Mouse (Mus musculus): ENCODE measurements at regions not wholly inside any gene's neighbourhood (a gene's known extent, or its start where the extent isn't known, plus 50 kb on each side); places are given as distances from the start of the nearest gene placed in this dataset.

GRCm38 (mm10) chr6:140348578-140348977 lies 75.3 kb upstream of the Plekha5 start:
- H3K4me1 ChIP-seq (ENCODE audit: control insufficient read depth, insufficient read depth, low read length), result peaks cover 2% of the 10 kb centered on the region; the same call in 1 of the 2 replicates
- H3K4me3 ChIP-seq (ENCODE audit: insufficient read depth, low read depth, low read length), result no peak overlapping the region
- TF ChIP-seq CTCF (IDR thresholded peaks at IDR 0.05; ENCODE audit: insufficient read depth, low read depth, low read length) (no peak), POLR2A (IDR thresholded peaks at IDR 0.05; ENCODE audit: insufficient read depth, low read depth, low read length) (no peak)
- 95% methylated on average over 16 of the region's 16 CpGs for WGBS
- H3K27ac ChIP-seq (ENCODE audit: insufficient read depth, low read depth, low read length), result no peak overlapping the region

- TF ChIP-seq CTCF (IDR thresholded peaks at IDR 0.05; ENCODE audit: insufficient read depth, low read depth, low read length), result no peak
- no peak for TF ChIP-seq POLR2A (IDR thresholded peaks at IDR 0.05; ENCODE audit: insufficient read depth, low read depth, low read length)
- no peak overlapping the region for H3K27ac ChIP-seq (ENCODE audit: insufficient read depth, low read depth, low read length)
- H3K4me1 ChIP-seq (ENCODE audit: control insufficient read depth, insufficient read depth, low read length), result no peaks in the 10 kb centered on the region
- no peak overlapping the region for H3K4me3 ChIP-seq (ENCODE audit: insufficient read depth, low read depth, low read length)
- WGBS, result 95% methylated on average over 6 of the region's 6 CpGs
These were observed 76.9 kb upstream of the Plekha5 start for GRCm38 (mm10) chr6:140346929-140347328.

- 93% methylated on average over 11 of the region's 11 CpGs for WGBS
- Histone ChIP-seq H3K4me3 (ENCODE audit: insufficient read depth, low read depth, low read length) (no peak overlapping the region), H3K27ac (ENCODE audit: insufficient read depth, low read depth, low read length) (no peak overlapping the region), H3K4me1 (ENCODE audit: control insufficient read depth, insufficient read depth, low read length) (no peaks in the 10 kb centered on the region)
- no peak for TF ChIP-seq CTCF (IDR thresholded peaks at IDR 0.05; ENCODE audit: insufficient read depth, low read depth, low read length)
These were observed 80.2 kb upstream of the Plekha5 start for GRCm38 (mm10) chr6:140343638-140344037.

DNA sequence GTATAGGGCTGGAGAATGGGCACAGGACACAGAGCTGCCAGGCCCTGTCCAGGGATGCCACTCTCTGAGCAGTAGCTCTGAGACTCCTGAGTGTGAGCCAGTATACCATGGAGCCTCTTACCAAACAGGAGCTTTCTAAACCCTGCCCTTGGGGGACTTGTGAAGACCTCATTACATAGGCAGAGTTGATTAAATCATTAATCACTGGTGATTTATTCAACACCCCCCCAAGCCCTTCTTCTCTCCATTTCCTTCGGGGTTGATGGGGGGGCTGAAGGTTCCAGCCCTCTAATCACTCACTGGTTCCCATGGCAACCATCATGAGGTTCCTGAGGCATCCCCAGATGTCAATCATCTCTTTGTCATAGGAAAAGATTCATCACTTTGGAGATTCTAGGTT lies 81.0 kb upstream of the Plekha5 start:
- no peak for TF ChIP-seq CTCF (IDR thresholded peaks at IDR 0.05; ENCODE audit: insufficient read depth, low read depth, low read length)
- TF ChIP-seq POLR2A (IDR thresholded peaks at IDR 0.05; ENCODE audit: insufficient read depth, low read depth, low read length), result no peak
- WGBS, result 26% methylated on average over 1 of the region's 1 CpGs
- H3K27ac ChIP-seq (ENCODE audit: insufficient read depth, low read depth, low read length), result no peak overlapping the region

GRCm38 (mm10) chr6:140339731-140340130 lies 84.1 kb upstream of the Plekha5 start:
- Histone ChIP-seq H3K4me1 (ENCODE audit: control insufficient read depth, insufficient read depth, low read length) (peaks cover 3% of the 10 kb centered on the region; the same call in 1 of the 2 replicates), H3K4me3 (ENCODE audit: insufficient read depth, low read depth, low read length) (no peak overlapping the region), H3K27ac (ENCODE audit: insufficient read depth, low read depth, low read length) (no peak overlapping the region)
- TF ChIP-seq CTCF (IDR thresholded peaks at IDR 0.05; ENCODE audit: insufficient read depth, low read depth, low read length) (no peak), POLR2A (IDR thresholded peaks at IDR 0.05; ENCODE audit: insufficient read depth, low read depth, low read length) (no peak)
- 89% methylated on average over 13 of the region's 13 CpGs for WGBS

More for the DNA sequence above, 81.0 kb upstream of the Plekha5 start:
- no peak overlapping the region for H3K4me3 ChIP-seq (ENCODE audit: insufficient read depth, low read depth, low read length)
- peaks cover 2% of the 10 kb centered on the region; the same call in 1 of the 2 replicates for H3K4me1 ChIP-seq (ENCODE audit: control insufficient read depth, insufficient read depth, low read length)

- H3K27ac ChIP-seq (ENCODE audit: insufficient read depth, low read depth, low read length), result no peak overlapping the region
- H3K4me1 ChIP-seq (ENCODE audit: control insufficient read depth, insufficient read depth, low read length), result peaks cover 3% of the 10 kb centered on the region; the same call in 1 of the 2 replicates
- H3K4me3 ChIP-seq (ENCODE audit: insufficient read depth, low read depth, low read length), result peak overlapping the region; percentile 25; the same call in 1 of the 2 replicates
- WGBS, result 33% methylated on average over 19 of the region's 19 CpGs
- TF ChIP-seq CTCF (IDR thresholded peaks at IDR 0.05; ENCODE audit: insufficient read depth, low read depth, low read length) (no peak), POLR2A (IDR thresholded peaks at IDR 0.05; ENCODE audit: insufficient read depth, low read depth, low read length) (no peak)
These were observed 85.7 kb upstream of the Plekha5 start for GRCm38 (mm10) chr6:140337897-140338749.

DNA sequence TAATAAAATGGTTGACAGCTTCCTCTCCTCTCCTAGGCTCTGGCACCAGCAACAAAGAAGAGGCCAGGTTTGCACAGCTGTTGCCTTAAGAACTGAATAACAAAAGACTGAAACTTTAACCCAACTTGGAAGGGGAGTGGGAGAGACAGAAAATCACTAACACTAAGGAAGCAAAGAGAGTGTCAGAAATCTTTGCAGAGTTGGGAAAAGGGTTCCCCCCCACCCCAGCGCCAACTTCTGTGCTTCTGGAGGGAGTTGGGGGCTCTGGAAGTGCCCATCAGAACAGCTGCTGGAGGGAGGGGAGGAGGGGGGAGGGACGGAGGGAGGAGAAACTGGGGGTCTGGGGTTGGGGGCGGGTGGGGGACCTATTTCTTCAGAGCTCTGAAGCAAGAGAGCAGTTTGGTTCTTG lies 86.8 kb upstream of the Plekha5 start:
- Histone ChIP-seq H3K4me1 (ENCODE audit: control insufficient read depth, insufficient read depth, low read length) (peaks cover 3% of the 10 kb centered on the region; the same call in 1 of the 2 replicates), H3K27ac (ENCODE audit: insufficient read depth, low read depth, low read length) (no peak overlapping the region), H3K4me3 (ENCODE audit: insufficient read depth, low read depth, low read length) (no peak overlapping the region)
- no peak for TF ChIP-seq POLR2A (IDR thresholded peaks at IDR 0.05; ENCODE audit: insufficient read depth, low read depth, low read length)
- TF ChIP-seq CTCF (IDR thresholded peaks at IDR 0.05; ENCODE audit: insufficient read depth, low read depth, low read length), result no peak
- WGBS, result 21% methylated on average over 3 of the region's 3 CpGs

DNA sequence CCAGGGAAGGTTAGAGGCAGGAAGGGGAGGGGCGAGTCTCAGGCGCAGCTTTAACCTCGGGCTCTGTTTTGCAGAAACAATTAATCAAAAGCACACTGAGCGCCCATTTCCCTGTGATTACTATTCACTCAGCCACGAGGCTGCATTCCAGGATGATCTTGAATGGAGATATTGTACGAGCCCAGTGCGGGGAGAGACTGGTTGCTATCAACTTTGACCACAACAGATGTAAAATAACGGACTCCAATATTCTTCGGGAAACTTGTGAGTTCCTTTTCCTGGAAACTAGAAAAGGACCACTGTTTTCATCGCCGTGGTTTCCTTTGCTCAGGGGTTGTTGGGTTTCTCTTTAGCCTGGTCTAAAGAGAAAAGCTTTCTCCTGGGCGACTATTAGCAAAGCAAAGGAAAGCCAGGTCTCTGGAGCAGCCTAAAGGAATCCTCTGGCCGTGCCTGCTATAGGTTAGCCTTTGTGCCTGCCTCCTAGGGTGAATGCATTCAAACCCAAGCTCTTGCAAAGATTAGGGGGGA lies 87.4 kb upstream of the Plekha5 start:
- H3K27ac ChIP-seq (ENCODE audit: insufficient read depth, low read depth, low read length), result no peak overlapping the region
- WGBS, result 50% methylated on average over 13 of the region's 13 CpGs
- TF ChIP-seq POLR2A (IDR thresholded peaks at IDR 0.05; ENCODE audit: insufficient read depth, low read depth, low read length) (no peak), CTCF (IDR thresholded peaks at IDR 0.05; ENCODE audit: insufficient read depth, low read depth, low read length) (no peak)
- no peak overlapping the region for H3K4me3 ChIP-seq (ENCODE audit: insufficient read depth, low read depth, low read length)
- H3K4me1 ChIP-seq (ENCODE audit: control insufficient read depth, insufficient read depth, low read length), result peaks cover 3% of the 10 kb centered on the region; the same call in 1 of the 2 replicates

DNA sequence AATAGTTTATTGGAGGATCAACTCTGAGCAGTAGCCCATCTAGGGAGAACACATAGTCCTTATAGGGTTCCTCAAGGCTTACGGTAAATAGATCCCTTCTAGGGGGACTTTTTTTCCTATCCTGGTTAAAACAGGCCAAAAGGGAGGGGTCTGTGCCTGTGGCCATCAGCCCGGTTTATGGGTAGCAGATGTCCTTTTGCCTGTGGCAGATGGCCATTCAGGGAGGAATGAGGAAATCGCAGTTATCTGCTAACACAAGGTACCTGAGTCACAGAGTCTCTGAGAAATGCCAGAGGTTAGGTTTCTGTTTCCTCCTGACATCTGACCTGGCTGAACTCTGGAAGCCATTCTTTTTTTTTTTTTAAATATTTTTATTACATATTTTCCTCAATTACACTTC lies 90.5 kb upstream of the Plekha5 start:
- no peak overlapping the region for H3K27ac ChIP-seq (ENCODE audit: insufficient read depth, low read depth, low read length)
- no peak overlapping the region for H3K4me3 ChIP-seq (ENCODE audit: insufficient read depth, low read depth, low read length)
- TF ChIP-seq CTCF (IDR thresholded peaks at IDR 0.05; ENCODE audit: insufficient read depth, low read depth, low read length) (no peak), POLR2A (IDR thresholded peaks at IDR 0.05; ENCODE audit: insufficient read depth, low read depth, low read length) (no peak)
- 94% methylated on average over 3 of the region's 3 CpGs for WGBS
- H3K4me1 ChIP-seq (ENCODE audit: control insufficient read depth, insufficient read depth, low read length), result peaks cover 3% of the 10 kb centered on the region; the same call in 1 of the 2 replicates
